Mouse (Mus musculus): ENCODE data around the gene Ipo7. TPM values are rescaled to one million over a fixed set of nuclear protein-coding genes. Genes with fewer than 3 reads are reported as not detected.

Ipo7 gene
- polyA plus RNA-seq, 1 experiment from 2014 or later: 16.1 TPM

DNA sequence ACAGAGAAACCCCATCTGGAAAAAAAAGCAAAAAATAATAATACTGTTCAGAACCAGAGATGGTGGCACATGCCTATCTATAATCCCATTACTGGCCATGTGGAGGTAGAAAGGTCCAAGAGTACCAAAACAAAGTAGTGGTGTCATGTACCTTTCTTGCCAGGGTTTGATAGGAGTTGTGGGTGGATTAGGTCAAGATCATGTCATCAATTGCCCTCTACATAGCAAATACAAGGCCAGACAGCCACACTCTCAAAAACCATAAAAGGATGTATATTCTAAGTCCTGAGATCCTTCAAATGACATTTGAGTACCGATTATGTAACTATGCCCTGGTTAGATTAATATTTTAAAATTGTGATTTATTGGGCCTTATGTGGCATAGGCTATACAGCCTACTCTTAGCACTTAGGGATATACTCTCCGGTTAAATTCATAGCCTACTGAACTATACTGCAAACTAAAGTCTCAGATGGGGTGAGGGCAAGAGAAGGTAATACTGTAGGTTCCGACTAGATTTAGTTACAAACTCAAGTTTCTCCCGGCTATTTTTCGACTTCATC is 42.1 kb downstream of the Ipo7 start:
- no peak for ATAC-seq (ENCODE audit: low FRiP score)
- Histone ChIP-seq H3K4me1 (replicated peaks; ENCODE audit: control insufficient read depth, insufficient read depth, low read length) (peaks cover 18% of the 10 kb centered on the region), H3K4me3 (replicated peaks; ENCODE audit: low read length) (peak overlapping the region; percentile 81), H3K4me2 (replicated peaks) (peak overlapping the region; percentile 63), H3K9me3 (ENCODE audit: control insufficient read depth, low read length) (no peaks in the 10 kb centered on the region), H3K9ac (peak overlapping the region; percentile 99), H3K36me3 (replicated peaks; ENCODE audit: control insufficient read depth, insufficient read depth) (peaks cover 15% of the 10 kb centered on the region), H3K27ac (peak overlapping the region; percentile 100), H3K27me3 (ENCODE audit: control insufficient read depth, insufficient read depth, low read length) (no peaks in the 10 kb centered on the region)
- DNase-seq (ENCODE audit: low spot score): peak; percentile 45
- 18% methylated on average over 5 of the region's 5 CpGs for WGBS

DNA sequence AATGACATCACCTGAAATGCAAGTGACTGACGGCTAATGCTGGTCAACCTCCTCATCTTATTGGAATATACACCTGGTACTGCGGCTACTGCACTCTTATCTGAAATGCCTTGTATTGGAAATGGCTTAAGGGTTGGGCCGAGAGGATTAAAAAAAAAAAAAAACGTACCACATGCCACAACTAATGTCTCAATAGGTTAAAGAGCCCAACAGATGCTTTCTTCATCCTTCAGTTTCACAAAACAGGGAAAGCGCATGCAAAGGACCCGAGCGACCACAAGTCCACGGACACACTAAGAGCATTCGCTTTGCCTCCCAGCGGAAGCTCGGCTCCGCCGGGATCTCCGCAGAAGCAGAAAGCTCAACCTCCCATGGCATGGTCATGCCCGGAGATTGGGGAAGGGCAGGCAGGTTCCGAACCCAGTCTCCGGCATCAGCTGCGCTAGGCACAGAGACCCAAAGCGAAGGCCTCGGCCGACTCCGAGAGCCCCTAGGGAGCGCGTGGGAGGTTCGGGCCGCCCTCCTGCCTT is 42.7 kb downstream of the Ipo7 start:
- ATAC-seq (ENCODE audit: low FRiP score) (no peak; the same call in 1 of the 2 replicates), DNase-seq (ENCODE audit: low spot score) (peak; percentile 64)

DNA sequence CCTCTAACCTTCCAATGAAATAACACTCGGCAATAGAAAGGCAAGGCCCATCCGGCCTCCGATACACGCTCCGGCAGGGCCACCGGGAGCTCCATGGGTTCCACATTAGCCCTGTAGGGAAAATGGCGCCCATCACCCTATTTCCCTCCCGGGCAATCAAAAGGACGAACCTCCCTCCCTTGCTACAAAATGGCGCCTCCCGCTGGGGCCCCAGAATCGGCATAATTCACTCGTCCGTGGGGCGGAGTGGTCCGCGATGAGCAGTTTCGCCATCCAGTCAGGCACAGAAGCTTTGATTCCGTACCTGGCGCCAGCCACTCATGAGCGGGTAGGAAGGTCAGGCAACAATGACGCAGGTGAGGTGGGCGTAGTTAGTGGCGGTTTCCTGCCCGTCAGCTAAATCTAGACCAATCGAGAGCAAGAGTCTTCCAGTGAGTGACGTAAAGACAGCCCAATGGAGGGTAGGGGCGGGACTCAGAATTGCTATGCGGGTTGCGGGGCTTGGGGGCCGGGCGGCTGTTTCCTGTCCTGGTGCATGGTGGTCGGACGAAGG is 43.2 kb downstream of the Ipo7 start, which contains the start of gene Zfp143:
Zfp143 (plus strand) TSS at position 19 of the 553 bp plus-strand sequence.
- Histone ChIP-seq H3K27me3 (ENCODE audit: control insufficient read depth, insufficient read depth, low read length) (no peaks in the 10 kb centered on the region), H3K4me3 (replicated peaks; ENCODE audit: low read length) (peak within 1 kb of the TSS; percentile 81), H3K4me1 (replicated peaks; ENCODE audit: control insufficient read depth, insufficient read depth, low read length) (peaks cover 18% of the 10 kb centered on the region), H3K9me3 (ENCODE audit: control insufficient read depth, low read length) (no peaks in the 10 kb centered on the region), H3K27ac (peak within 1 kb of the TSS; percentile 100), H3K9ac (peak within 1 kb of the TSS; percentile 99), H3K36me3 (replicated peaks; ENCODE audit: control insufficient read depth, insufficient read depth) (peaks cover 7% of the 10 kb centered on the region; the same call in 1 of the 2 replicates), H3K4me2 (replicated peaks) (peak within 1 kb of the TSS; percentile 72)
- peak; percentile 99 for ATAC-seq (ENCODE audit: low FRiP score)
- peak; percentile 100 for DNase-seq (ENCODE audit: low spot score)
- WGBS: 0% methylated on average over 34 of the region's 34 CpGs

More for the DNA sequence above, 42.7 kb downstream of the Ipo7 start:
- WGBS: under 1% methylated on average over 26 of the region's 26 CpGs
- Histone ChIP-seq H3K36me3 (replicated peaks; ENCODE audit: control insufficient read depth, insufficient read depth) (peaks cover 12% of the 10 kb centered on the region; the same call in 1 of the 2 replicates), H3K4me1 (replicated peaks; ENCODE audit: control insufficient read depth, insufficient read depth, low read length) (peaks cover 18% of the 10 kb centered on the region), H3K4me2 (replicated peaks) (peak overlapping the region; percentile 63), H3K4me3 (replicated peaks; ENCODE audit: low read length) (peak overlapping the region; percentile 81), H3K27ac (peak overlapping the region; percentile 100), H3K9ac (peak overlapping the region; percentile 99), H3K9me3 (ENCODE audit: control insufficient read depth, low read length) (no peaks in the 10 kb centered on the region), H3K27me3 (ENCODE audit: control insufficient read depth, insufficient read depth, low read length) (no peaks in the 10 kb centered on the region)

DNA sequence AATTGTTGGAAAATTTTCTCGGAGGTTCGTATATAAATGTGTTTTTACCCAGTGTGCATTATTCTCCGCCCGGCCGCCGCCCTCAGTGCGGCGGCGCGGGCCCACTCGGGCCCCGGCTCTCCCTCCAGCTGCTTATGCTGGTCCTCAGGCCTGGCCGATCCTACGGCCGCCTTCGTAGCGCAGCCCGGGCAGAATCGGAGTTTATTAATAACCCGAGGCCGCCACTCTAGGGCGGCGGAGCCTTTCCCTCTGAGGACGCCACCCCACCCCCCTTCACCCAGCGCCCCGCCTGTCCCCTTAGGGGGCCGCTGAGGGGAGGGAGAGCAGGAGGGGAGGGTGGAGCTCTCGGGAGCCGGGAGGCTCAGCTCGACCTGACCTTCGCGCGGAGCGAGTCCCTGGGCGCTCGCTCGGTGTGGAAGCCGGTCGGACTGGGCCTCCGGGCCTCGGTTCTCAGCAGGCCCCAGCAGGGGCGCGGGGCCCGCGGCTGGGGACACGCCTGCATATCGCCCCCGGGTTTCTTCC is 43.7 kb downstream of the Ipo7 start:
- Histone ChIP-seq H3K9ac (peak overlapping the region; percentile 85), H3K4me2 (replicated peaks) (peak overlapping the region; percentile 72), H3K27me3 (ENCODE audit: control insufficient read depth, insufficient read depth, low read length) (no peaks in the 10 kb centered on the region), H3K27ac (peak overlapping the region; percentile 99), H3K4me1 (replicated peaks; ENCODE audit: control insufficient read depth, insufficient read depth, low read length) (peaks cover 18% of the 10 kb centered on the region), H3K4me3 (replicated peaks; ENCODE audit: low read length) (peak overlapping the region; percentile 51), H3K36me3 (replicated peaks; ENCODE audit: control insufficient read depth, insufficient read depth) (peaks cover 11% of the 10 kb centered on the region), H3K9me3 (ENCODE audit: control insufficient read depth, low read length) (no peaks in the 10 kb centered on the region)
- peak; percentile 63 for ATAC-seq (ENCODE audit: low FRiP score)
- no peak for DNase-seq (ENCODE audit: low spot score)
- 0% methylated on average over 43 of the region's 48 CpGs for WGBS

DNA sequence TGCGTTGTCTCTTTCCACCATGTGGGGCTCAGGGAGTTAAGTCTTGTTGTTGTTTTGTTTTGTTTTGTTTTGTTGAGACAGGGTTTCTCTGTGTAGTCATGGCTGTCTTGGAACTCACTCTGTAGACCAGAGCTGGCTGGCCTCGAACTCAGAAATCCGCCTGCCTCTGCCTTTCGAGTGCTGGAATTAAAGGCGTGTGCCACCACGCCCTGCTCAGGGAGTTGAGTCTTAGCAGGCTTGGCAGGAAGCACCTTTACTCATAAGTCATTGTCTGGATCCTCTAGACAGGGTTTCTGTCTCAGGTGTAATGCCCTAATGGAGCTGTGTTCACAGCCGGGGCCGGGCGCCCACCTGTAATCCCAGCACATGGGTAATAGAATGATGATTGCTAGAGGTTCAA is 45.7 kb downstream of the Ipo7 start:
- H3K27me3 ChIP-seq (ENCODE audit: control insufficient read depth, insufficient read depth, low read length): no peaks in the 10 kb centered on the region
- peaks cover 18% of the 10 kb centered on the region for H3K4me1 ChIP-seq (replicated peaks; ENCODE audit: control insufficient read depth, insufficient read depth, low read length)
- 98% methylated on average over 9 of the region's 9 CpGs for WGBS
- ATAC-seq (ENCODE audit: low FRiP score) (no peak), DNase-seq (ENCODE audit: low spot score) (no peak)
- H3K9me3 ChIP-seq (ENCODE audit: control insufficient read depth, low read length): no peaks in the 10 kb centered on the region
- H3K4me3 ChIP-seq (replicated peaks; ENCODE audit: low read length): no peak overlapping the region
- H3K27ac ChIP-seq: no peak overlapping the region
- H3K4me2 ChIP-seq (replicated peaks): no peak overlapping the region
- peaks cover 10% of the 10 kb centered on the region; the same call in 1 of the 2 replicates for H3K36me3 ChIP-seq (replicated peaks; ENCODE audit: control insufficient read depth, insufficient read depth)
- H3K9ac ChIP-seq: no peak overlapping the region

DNA sequence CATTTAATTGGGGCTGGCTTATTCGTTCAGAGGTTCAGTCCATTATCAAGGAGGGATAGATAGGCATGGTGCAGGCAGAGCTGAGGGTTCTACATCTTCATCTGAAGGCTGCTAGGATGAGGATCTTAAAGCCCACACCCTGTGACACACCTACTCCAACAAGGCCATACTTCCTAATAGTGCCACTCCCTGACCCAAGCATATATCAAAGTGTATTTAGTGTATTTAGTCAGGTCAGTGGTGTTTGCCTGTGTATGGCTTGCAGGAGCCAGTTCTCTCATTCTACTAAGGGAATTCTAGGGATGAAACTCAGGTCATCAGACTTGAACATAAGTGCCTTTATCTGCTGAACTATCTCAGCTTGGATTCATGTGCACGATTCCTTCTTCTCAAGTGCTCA is 51.0 kb downstream of the Ipo7 start:
- Histone ChIP-seq H3K27ac (no peak overlapping the region), H3K36me3 (replicated peaks; ENCODE audit: control insufficient read depth, insufficient read depth) (peaks cover 52% of the 10 kb centered on the region), H3K4me3 (replicated peaks; ENCODE audit: low read length) (no peak overlapping the region), H3K27me3 (ENCODE audit: control insufficient read depth, insufficient read depth, low read length) (no peaks in the 10 kb centered on the region), H3K9me3 (ENCODE audit: control insufficient read depth, low read length) (no peaks in the 10 kb centered on the region), H3K4me1 (replicated peaks; ENCODE audit: control insufficient read depth, insufficient read depth, low read length) (no peaks in the 10 kb centered on the region), H3K4me2 (replicated peaks) (no peak overlapping the region), H3K9ac (no peak overlapping the region)
- DNase-seq (ENCODE audit: low spot score) (no peak), ATAC-seq (ENCODE audit: low FRiP score) (no peak)
- 95% methylated on average over 2 of the region's 2 CpGs for WGBS

DNA sequence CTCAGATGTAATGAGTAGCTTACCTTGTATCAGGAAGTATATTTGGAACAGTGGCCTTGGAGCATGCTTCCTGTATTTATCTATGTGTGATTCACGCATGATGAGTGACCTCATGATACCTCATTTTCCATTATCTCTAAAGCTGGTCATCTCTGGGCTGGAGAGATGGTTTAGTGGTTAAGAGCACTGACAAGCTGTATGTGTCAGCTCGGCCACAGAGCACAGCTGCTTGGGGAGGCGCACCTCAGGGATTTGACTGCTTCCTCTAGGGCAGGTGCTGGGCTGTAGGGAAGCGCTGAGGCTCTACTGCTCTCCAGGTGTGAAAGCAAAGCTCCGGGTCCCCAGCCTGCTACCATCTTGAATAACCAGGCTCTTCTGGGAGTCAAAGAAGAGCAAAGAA is 60.1 kb downstream of the Ipo7 start:
- Histone ChIP-seq H3K27me3 (ENCODE audit: control insufficient read depth, insufficient read depth, low read length) (no peaks in the 10 kb centered on the region), H3K9ac (no peak overlapping the region), H3K27ac (no peak overlapping the region), H3K4me1 (replicated peaks; ENCODE audit: control insufficient read depth, insufficient read depth, low read length) (no peaks in the 10 kb centered on the region), H3K4me2 (replicated peaks) (no peak overlapping the region), H3K9me3 (ENCODE audit: control insufficient read depth, low read length) (no peaks in the 10 kb centered on the region), H3K4me3 (replicated peaks; ENCODE audit: low read length) (no peak overlapping the region), H3K36me3 (replicated peaks; ENCODE audit: control insufficient read depth, insufficient read depth) (peaks cover 97% of the 10 kb centered on the region)
- 93% methylated on average over 5 of the region's 5 CpGs for WGBS
- no peak for DNase-seq (ENCODE audit: low spot score)
- no peak for ATAC-seq (ENCODE audit: low FRiP score)

DNA sequence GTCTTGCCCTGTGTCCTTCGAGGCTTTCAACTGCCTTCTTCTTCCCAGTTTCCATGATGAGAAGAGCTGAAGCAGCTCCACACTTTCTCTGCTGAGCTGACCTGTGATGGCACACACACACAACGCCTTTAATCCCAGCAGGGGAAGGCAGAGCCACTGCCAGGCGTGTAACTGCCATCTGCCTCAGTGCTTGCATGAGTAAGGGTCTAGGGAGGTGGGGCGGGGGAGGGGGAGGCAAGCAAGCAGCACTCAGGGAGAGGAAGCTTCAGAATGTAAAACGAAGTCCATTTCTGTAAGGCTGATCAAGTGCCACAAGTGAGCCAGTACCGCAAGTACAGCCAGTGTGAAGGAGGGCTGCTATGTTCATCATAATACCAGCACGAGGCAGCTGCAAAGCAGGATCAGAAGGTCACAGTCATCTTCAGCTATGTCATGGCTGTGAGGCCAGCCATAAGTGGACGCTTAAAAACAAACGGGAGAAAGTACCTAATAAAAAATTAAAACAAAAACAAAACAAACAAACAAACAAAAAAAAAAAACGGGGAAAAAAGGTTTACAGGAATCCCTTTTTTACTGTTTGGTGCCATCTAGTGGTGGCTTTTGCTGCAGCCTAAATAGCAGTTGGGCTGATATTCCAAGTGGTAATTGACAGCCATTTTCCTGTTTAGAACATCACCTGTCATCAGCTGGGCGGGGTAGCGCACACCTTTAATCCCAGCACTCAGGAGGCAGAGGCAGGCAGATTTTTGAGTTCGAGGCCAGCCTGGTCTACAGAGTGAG is 65.5 kb downstream of the Ipo7 start:
- Histone ChIP-seq H3K4me3 (replicated peaks; ENCODE audit: low read length) (no peak overlapping the region), H3K27me3 (ENCODE audit: control insufficient read depth, insufficient read depth, low read length) (no peaks in the 10 kb centered on the region), H3K4me1 (replicated peaks; ENCODE audit: control insufficient read depth, insufficient read depth, low read length) (no peaks in the 10 kb centered on the region), H3K9me3 (ENCODE audit: control insufficient read depth, low read length) (no peaks in the 10 kb centered on the region), H3K9ac (no peak overlapping the region), H3K36me3 (replicated peaks; ENCODE audit: control insufficient read depth, insufficient read depth) (peaks cover 97% of the 10 kb centered on the region), H3K4me2 (replicated peaks) (no peak overlapping the region), H3K27ac (no peak overlapping the region)
- 67% methylated on average over 13 of the region's 13 CpGs for whole genome bisulfite sequencing
- peak; percentile 83 for DNase-seq (ENCODE audit: low spot score)
- ATAC-seq (ENCODE audit: low FRiP score): peak; percentile 37; the same call in 1 of the 2 replicates

DNA sequence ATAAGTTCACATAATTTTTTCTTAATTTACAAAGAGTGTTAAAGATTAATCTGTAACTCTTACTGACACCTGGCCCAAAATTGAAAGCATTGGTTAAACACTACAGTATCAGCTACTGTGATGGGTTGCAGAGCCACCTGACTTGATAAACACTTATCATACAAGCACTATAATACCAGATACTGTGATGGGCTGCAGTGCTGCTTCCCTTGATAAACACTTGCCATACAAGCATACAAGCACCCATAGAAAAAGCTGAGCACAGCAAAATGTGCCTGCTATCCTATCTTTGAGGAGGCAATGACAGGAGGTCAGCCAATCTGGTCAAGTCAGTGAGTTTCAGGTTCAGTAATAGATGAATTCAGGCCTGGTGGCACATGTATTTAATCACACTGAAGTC is 67.1 kb downstream of the Ipo7 start:
- H3K9me3 ChIP-seq (ENCODE audit: control insufficient read depth, low read length): no peaks in the 10 kb centered on the region

More for the DNA sequence above, 67.1 kb downstream of the Ipo7 start:
- Histone ChIP-seq H3K4me1 (replicated peaks; ENCODE audit: control insufficient read depth, insufficient read depth, low read length) (no peaks in the 10 kb centered on the region), H3K4me2 (replicated peaks) (no peak overlapping the region), H3K27ac (no peak overlapping the region), H3K36me3 (replicated peaks; ENCODE audit: control insufficient read depth, insufficient read depth) (peaks cover 94% of the 10 kb centered on the region), H3K4me3 (replicated peaks; ENCODE audit: low read length) (no peak overlapping the region), H3K27me3 (ENCODE audit: control insufficient read depth, insufficient read depth, low read length) (no peaks in the 10 kb centered on the region), H3K9ac (no peak overlapping the region)
- ATAC-seq (ENCODE audit: low FRiP score): no peak
- DNase-seq (ENCODE audit: low spot score): no peak

Data from hindbrain, embryonic 14.5 days (tissue).